Mouse (Mus musculus) Muller cell, postnatal 12 days (primary cell): ENCODE measurements at regions not wholly inside any gene's neighbourhood (a gene's known extent, or its start where the extent isn't known, plus 50 kb on each side); places are given as distances from the start of the nearest gene placed in this dataset.
"Not testable (repeated sequence)": the region's sequence is repeated elsewhere in the genome, so short reads cannot be mapped to it uniquely, and the experiment has no call there.

Experiments
- DNase-seq: peaks from one replicate; pipeline ENCODE4 v3.0.0-alpha.2; 2015; ENCODE audit errors: inconsistent ontology term

DNA sequence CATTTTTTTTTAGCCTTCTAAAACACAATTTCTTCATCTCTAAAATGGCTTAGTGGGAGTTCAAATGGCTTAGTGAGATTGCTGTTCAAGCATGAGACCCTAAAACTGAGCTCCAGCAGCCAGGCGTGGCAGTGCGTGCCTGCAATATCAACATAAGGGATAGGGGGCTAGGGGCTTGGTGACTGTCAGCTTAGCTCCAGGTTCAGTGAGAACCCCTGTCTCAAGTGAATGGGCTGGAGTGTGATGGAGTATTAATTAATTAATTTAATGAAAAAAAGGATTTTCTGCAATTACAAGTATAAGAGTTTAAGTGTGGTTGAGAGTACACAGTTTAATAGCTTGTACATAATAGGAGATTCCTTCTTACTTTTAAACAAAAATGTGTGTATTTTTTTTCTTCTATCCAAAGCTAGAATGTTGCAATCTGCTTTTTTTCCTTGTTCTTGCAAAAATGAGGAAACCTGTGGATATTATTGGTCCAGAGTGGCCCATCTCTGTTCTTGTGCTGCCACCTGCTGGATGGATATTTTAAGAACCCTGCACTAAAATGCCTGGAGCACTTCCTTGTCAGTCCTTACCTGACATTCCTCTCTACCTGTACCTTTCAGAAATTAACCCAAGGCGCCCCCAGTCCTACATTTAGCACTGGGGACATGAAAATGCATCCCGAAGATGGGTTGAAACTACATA is 54.0 kb upstream of the Usp47 start:
- DNase-seq: peak; percentile 27

DNA sequence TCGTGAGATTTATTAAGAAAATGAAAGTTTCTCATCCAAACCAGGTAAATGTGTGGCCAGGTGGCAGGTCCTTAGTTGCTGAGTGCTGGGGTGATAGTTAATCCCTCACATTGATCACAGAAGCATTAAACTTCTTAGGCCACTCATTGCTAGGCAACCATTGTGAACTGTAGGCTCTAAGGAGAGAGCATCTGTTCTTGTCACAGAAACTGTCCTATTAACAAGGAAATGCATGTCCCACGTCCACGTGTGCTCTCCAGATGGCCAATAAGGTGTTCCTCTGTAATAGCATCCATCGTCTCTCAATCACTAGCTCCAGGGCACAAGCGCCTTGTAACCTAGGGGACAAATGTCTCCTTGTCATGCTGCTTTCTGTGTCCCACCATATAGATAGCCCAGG is 55.0 kb upstream of the Usp47 start:
- DNase-seq: no peak

DNA sequence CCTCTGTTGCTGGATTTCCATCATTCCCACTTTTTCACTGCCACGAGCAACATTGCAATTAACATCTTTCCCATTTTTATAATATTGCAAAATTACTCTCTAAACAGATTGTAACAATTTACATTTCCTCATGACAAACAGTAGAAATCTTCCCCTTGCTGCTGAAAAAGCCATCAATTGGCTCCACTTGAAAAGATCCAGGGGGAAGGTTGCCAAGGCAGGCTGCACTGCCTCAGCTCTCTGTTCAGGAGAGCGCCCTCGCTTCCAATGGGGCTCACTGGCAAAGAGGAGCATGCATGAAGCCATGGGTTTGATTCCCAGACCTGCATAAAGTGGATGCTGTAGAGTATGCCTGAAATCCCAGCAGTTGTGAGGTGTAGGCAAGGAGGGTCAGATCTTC is 56.6 kb upstream of the Usp47 start:
- no peak for DNase-seq

DNA sequence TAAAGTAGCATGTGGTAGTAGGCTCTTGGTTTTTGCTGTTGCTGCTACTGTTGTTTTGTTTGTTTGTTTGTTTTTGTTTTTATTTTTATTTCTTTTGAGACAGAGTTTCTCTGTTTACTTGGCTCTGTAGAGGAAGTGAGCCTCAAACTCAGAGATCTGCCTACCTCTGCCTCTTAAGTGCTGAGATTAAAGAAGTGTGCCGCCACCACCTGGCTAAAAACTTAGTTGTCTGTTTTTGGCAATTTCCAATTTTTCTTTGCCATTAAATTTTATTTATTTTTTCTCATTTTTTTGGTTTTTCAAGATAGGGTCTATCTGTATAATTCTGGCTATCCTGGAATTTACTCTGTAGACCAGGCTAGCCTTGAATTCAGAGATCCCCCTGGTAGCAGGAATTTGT is 59.3 kb upstream of the Usp47 start:
- no peak for DNase-seq

DNA sequence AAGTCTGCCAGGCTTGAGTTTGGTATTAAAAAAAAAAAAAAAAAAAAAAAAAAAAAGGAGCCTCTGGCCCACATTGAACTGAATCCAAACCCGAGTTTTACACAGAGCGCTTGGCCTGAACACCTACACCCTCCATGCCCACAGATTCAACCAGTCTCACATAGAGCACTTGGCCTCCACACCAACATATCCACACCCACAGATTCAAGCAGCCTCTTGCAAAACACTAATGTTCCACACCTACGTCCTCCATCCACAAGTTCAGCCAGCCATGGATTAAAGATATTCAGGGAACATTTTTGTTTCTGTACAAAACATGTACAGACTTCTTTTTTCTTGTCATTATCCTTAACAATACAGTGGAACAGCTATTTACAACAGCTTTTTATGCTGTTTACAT is 63.3 kb upstream of the Usp47 start:
- no peak for DNase-seq

DNA sequence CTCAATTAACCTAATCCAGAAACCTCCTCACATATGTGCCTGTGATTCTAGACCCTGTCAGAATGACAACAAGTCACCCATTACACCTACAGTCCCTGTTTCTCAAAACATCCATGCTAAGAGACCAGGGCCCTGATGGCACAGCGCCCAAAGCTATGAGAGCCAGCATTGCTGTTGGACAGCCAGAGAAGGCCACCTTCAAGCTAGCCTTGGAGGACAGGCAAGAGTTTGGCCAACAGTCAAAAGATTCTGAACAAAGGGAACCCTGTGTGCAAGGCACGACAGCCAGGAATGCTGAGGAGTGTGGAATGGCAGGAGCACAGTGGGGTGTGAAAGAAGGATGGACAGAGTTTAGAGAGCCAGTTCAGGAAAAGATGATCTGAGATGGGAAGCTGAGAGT is 66.6 kb upstream of the Usp47 start:
- DNase-seq: peak; percentile 69

DNA sequence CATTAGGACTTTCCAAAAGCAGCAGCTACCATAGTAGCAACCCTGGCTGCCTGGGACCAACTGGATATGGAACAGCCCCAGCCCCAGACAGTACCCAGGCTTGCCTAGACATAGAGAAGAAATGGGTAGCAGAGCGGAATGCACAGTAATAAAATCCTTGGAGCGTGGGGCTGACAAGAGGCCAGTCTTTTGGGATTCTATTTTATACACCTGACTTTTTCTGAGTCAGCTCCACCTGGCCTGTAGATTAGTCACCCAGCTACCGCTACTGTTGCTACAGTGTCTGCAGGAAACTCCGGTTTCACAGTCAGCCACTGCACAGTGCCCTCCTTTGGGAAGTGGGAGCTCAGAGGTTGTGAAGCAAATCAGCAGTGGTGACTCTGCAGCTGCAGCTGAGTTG is 83.7 kb upstream of the Usp47 start:
- no peak for DNase-seq

DNA sequence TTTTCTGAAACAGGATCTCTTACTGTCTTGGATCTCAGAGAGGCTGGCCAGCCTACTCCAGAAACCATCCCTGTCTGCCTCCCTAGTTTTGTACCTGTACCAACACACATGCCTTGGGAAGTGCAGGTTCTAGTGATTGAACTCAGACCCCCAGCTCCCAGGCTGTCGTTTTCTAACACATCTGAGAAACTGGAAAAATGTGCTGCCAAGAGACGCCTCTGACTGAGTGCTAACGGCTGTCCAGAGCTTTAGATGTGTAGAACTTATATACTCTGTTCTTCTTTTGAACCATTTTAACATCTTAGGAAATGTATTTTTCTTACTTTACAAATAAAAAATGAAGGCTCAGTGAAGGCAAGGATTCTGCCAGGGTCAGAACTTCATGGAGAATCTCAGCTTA is 85.8 kb upstream of the Usp47 start:
- DNase-seq: no peak

DNA sequence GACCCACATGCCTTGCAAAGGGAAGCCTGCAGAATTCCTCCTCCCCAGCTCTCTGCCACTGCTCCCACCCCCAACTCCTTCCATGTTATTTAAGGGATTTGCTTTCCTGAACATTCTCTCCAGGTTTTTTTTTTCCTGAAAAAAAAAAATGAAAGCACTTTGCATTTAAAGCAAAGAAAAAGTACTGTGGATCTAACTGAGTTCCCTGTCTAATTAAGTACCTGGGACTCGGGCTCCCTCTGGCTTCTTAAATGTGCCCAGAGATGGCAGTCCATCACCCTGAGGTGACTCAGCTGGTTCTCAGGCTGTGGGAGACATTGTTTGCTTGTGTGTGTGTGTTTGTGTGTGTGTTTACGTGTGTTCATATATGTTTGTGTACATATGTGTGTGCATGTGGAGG is 86.2 kb upstream of the Usp47 start:
- DNase-seq: no peak

DNA sequence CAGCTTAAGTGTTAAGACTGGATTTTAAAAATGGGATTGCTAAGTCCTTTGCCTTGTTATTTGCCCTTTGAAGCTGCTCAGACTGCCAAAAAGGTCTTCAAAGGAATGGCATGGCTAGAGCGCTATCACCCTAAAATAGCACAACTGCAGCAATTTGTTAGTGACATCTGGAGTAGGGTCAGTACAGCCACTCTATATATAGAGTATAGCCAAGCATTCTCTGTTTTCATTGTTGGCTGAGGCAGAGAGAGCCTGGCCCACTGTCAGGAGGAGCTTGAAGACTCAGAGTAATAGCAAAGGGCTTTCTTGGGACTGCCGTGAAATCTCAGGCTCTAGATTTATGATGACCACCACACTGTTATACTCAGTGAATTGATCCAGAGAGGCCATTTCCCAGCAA is 90.6 kb upstream of the Usp47 start:
- no peak for DNase-seq

DNA sequence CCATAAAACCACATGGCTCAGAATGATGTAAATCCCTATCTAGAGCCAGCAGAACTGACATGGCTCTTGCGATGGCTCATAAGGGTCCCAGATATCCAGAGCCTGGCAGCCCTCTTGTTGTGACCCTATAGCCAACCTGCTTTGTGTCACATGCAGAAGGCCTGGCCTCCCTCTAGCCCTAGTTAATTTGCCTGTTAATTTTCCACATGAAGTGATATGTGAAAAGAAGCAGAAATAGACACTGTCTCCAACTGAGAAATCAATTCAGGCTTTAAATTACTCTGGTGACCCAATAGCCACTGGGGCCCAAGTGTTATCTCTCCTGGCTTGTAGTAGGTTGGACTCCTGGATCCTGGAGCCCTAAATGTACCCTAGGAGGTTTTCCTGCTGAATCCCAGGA is 103.3 kb upstream of the Usp47 start:
- no peak for DNase-seq

DNA sequence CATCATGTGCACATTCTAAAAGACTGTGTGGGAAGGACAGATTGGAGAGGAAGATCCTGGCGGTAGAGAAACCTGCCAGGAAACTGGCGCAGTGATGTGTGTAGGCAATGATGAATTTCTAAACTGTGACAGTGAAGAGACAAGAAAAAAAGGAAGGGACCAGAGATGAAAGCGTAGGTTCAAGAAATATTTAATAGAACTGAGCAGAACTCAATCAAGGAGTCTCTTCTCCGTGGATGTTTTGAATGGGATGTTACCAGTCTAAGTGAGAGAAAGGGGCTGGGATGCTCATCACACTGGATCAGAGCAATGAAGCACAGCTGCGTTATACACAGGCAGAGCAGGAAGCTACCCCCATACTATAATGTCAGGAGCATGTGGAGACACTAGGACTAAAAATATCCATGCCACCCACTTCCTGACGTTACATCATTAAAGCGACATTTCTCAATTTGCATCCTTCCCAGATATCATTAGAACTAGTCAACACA is 119.5 kb upstream of the Usp47 start:
- DNase-seq: no peak

DNA sequence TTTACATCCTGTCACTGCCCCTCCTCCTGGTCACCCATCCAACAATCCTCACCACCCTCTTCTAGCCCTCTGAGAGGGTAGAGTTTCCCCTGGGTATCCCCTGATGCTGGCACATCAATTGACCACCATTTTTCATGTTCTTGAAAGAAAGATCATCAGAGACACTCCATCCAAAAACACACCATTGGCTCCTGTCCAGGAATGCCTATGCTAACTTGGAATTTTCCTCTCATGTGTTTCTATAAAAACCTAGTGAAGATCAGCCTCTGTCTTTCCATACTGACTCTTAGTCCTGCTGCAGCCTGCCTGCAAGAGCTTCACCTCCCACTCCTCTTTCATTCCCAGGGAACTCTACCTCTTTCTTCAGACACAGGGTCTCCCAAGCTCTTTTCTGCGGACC is 117.2 kb upstream of the Galnt18 start:
- DNase-seq: peak; percentile 2

DNA sequence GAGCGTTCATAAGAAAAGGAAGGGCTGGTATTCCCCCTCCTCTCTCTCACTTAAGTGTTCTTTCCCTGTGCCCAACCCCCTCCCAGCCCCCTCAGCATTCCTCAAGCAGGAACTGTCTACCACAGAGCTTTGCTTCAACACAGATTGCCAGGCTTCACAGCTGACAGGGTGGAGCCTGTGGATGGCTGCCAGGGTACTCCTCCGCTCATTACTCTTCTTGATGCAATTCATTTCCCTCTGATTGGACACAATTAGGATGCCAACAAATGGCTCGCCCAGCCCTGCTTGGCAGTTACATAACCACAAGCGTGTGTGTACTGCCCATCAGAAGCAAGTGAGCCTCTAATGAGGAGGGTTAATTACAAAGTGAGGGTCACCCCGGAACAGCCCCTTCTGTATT is 116.5 kb upstream of the Galnt18 start:
- DNase-seq: peak; percentile 89

DNA sequence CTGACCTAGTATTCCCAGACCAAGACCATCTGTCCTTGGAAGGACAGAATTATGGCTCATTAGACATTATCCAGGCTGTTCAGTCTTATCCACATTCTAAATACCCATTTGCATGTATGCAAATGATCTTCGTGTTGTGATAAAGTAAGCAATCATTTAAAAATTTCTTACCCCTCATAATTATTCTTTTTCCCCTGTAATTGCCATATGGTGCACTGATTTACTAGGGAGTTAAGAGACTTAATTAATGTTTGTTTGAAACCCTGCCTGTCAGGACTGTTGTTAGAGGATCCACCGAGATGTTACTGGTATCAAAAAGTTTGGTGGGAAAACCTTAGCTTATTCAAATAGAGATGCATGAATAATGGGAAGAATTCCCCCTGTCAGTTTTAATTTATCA is 103.2 kb upstream of the Galnt18 start:
- no peak for DNase-seq

DNA sequence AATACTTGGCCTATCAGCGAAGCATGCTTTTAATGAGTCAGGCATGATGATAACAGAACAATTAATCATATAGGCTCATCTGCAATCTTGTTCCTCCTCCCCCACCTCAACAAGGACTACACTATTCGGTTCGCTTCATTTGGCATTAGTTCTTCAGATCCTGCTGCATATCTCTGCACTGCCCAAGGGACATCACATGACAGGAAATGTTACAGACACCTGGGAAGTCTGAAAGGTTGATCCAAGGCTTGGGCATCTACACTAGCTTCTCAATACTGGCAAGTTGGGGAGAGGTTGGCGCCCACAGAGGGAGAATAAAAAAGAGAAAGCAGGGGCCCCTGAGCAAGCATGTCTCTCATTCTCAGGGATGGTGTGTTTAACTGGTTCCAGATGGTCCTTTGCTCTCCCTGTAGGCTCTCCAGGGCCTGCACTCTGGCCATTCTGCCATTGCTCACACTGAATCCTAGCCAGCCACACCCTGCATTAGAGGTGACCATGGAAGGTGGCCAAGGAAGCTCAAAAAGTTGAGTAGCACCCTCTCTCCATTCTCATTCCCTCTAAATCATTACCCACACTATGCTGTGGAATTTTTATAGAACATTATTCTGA is 100.4 kb upstream of the Galnt18 start:
- DNase-seq: no peak

DNA sequence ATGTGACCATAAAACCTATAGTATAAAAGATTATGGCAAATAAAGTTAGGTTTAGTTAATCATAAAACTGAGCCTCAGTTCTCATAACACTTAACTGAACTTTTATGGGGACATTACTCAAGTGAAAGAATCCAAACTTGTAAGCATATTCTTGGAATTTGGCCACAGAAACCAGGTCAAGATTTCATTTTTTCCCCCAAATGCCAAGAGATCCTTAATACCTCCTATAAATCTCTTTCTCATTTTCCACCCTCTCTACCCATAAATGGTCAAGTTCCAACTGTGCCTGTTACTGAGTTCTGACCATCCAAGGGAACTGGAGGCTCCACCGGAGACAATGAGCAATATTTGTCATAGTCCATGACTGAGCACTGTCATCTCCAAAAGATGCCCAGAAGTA is 97.8 kb upstream of the Galnt18 start:
- no peak for DNase-seq

DNA sequence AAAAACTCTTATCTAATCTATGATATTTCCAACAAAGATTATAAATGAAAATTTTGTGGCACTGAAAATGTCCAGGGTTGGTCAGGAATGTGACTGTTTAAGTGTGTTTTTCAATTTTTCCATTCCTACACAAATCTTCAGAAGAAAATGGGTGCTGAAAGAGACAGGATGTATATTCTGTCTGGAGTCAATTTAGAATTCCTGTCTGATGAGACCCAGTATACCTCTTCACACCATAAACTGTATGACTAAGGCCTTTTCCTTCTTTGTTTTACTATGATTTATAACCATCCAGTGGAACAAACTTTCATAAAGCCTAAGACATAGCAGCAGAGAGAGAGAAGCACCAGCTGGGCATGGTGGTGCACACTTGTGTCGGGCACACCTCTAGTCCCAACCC is 96.2 kb upstream of the Galnt18 start:
- DNase-seq: no peak

DNA sequence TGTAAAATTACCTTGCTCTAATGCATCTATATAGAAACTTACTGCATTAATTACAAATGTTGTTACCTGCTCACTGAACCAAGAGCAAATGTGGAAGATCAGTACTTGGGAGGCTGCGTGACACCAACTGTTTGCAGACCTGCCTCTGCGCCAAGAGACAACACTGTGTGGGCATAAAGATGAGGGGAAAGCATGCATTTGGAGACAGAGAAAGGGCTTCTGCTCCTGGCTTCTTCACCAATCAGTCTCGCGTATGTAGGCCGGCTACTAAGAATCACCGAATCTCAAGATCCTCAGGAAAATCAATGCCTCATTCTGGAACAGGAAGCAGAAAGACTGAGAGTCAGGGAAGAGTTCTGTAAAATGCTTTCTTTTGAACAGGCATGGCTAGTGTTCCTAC is 89.6 kb upstream of the Galnt18 start:
- DNase-seq: no peak

DNA sequence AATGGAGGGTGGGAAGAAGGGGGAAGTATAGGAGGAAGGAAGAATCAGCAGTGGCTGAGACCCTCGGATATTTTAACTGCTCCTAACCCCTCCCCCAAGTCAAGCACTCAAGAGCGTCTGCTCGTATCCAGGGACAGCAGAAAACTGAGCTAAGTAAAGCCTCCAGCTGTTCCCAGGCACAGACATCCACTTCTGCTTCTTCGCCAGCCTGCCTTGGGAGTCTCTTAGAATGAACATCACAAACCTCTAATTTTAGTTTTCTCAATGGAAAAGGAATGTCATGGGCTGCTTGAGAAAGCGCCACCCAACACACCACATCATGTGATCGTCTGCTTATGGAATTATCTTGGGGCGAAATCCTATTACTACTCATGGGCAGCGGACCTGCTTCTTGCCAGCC is 83.3 kb upstream of the Galnt18 start:
- DNase-seq: no peak

DNA sequence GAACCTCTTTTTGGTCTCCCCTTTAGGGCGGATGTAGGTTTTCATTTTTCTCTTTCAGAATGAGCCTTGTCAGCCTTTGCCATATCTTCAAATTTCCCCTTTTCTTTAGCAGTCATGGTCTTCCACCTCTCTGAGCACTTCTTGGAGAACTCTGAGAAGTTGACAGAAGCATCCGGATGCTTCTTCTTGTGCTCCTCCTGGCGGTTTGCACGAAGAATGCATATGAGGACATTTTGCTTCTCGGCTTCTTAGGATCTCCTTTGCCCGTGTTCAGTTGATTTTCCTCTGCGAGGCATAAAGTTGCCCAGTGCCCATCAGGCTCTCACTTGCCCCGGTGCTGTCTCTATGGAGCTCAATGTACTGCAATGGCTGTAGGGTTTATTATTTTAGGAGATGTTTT is 78.5 kb upstream of the Galnt18 start:
- not testable (repeated sequence) for DNase-seq

DNA sequence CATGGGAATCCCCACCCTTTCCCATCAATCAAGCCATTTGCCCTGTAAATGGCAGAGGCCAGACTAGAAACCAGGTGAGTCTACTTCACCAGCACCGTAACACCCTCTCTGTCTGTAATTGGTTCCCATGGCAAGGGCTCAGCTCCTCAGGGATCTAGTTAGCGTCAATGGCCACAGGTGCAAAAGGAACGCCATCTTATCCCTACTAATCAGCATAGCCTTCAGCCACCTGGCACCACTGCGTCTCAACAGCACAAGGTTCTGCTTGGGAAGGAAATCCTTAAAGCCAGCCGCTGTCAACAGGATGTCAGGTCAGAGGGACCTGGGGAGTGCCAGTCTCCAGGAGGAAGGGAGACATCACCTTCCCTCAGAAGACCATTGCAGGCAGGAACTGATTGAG is 77.2 kb upstream of the Galnt18 start:
- no peak for DNase-seq

DNA sequence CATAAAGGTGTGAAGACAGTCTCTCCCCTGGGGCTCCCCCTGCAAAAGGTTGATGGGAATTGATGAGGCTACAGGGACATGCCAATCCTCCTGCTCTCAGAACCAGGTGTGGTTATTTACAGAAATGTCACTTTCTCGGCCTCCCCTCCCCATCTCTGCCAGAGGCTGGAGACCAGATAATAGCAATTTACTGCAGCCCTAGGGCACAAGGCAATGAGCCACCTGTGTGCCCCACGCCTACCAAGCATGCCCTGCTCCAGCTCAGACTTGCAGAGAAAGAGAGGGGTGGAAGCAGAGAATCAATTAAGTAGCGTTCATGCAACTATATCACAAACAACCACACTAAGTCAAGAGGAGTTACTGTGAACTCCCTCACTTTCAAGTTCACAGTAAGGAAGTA is 75.5 kb upstream of the Galnt18 start:
- no peak for DNase-seq

DNA sequence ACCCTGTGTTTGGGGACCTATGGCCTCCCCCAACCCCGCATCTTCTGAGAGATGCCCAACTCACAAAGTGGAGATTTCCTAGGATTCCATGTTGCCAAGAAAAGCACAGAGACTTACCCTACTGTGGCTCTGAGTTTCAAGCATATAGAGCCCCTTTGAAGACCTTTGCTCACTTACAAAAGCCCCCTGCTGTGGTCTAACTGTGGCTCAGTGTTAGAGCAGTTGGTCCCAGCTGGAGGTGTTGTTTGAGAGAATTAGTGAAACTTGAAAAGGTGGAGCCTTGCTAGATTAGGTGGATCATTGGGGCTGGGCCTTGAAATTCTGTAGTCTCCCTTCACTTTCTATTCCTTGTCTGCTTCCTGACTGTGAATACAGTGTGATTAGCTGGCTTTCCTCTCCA is 66.6 kb upstream of the Galnt18 start:
- DNase-seq: no peak
